Mouse (Mus musculus) liver, embryonic 14.5 days (tissue): ENCODE data around the gene St5.

ENCODE experiments used
- CTCF ChIP-seq: IDR thresholded peaks from 2 replicates; pipeline ENCODE4 v1.5.1; 2016; ENCODE audit warnings: antibody characterized with exemption, low read depth, control low read depth
- EP300 ChIP-seq: IDR thresholded peaks from 2 replicates; pipeline ENCODE4 v1.6.1; 2016; ENCODE audit warnings: antibody characterized with exemption, low read depth

DNA sequence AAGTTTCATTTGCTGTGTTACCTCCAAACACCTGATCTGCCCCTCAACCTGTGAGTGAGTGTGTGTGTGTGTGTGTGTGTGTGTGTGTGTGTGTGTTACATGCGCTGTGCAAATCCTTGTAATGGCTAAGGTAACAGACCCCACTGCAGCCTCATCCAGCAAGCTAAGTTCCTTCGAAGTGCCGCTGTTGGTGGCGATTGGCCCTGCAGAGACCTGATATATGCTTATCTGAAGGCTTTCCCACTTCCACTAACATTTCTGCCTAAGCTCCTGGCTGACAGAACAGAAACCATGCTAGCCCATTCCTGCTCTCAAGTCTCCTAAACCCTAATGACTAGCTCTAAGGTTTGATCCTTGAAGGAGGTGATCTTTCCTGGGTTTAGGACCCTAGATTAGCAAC, 103.4 kb downstream of the St5 start:
- no peak for TF ChIP-seq CTCF
- peak; percentile 68 for TF ChIP-seq EP300
